Mouse (Mus musculus): Measurements from ENCODE around the gene Gm20388. TPM values are rescaled to one million over a fixed set of nuclear protein-coding genes. Genes with fewer than 3 reads are reported as not detected.

The Gm20388 gene
- polyA plus RNA-seq, 1 experiment from 2014 or later: 1.4 TPM

GRCm38 (mm10) chr8:120811953-120812352 is 901.3 kb downstream of the Gm20388 start:
- H3K4me1 ChIP-seq (ENCODE audit: control insufficient read depth, low read depth, low read length): no peaks in the 10 kb centered on the region; the same call in 1 of the 2 replicates
- H3K9me3 ChIP-seq (replicated peaks; ENCODE audit: control insufficient read depth, low read length): no peaks in the 10 kb centered on the region
- H3K4me3 ChIP-seq (ENCODE audit: low read depth, low read length): no peak overlapping the region
- H3K36me3 ChIP-seq (ENCODE audit: control insufficient read depth, insufficient read depth): no peaks in the 10 kb centered on the region
- WGBS (ENCODE audit: insufficient replicate concordance): 39% methylated on average over 2 of the region's 2 CpGs
- no peaks in the 10 kb centered on the region; the same call in 1 of the 2 replicates for H3K27me3 ChIP-seq (ENCODE audit: control insufficient read depth, insufficient read depth, low read depth, low read length)
- no peak overlapping the region for H3K4me2 ChIP-seq (ENCODE audit: low read depth, low read length)
- no peak for ATAC-seq (ENCODE audit: low read depth)
- H3K9ac ChIP-seq (ENCODE audit: low read depth, low read length): no peak overlapping the region
- no peak overlapping the region for H3K27ac ChIP-seq (ENCODE audit: low read length)

- Histone ChIP-seq H3K27ac (ENCODE audit: low read length) (no peak overlapping the region), H3K27me3 (ENCODE audit: control insufficient read depth, insufficient read depth, low read depth, low read length) (no peaks in the 10 kb centered on the region), H3K9me3 (replicated peaks; ENCODE audit: control insufficient read depth, low read length) (no peaks in the 10 kb centered on the region), H3K9ac (ENCODE audit: low read depth, low read length) (no peak overlapping the region), H3K4me1 (ENCODE audit: control insufficient read depth, low read depth, low read length) (no peaks in the 10 kb centered on the region), H3K36me3 (ENCODE audit: control insufficient read depth, insufficient read depth) (no peaks in the 10 kb centered on the region), H3K4me3 (ENCODE audit: low read depth, low read length) (no peak overlapping the region), H3K4me2 (ENCODE audit: low read depth, low read length) (no peak overlapping the region)
- 15% methylated on average over 2 of the region's 2 CpGs for WGBS (ENCODE audit: insufficient replicate concordance)
- no peak for ATAC-seq (ENCODE audit: low read depth)
Measured at GRCm38 (mm10) chr8:120813028-120813427, 902.4 kb downstream of the Gm20388 start.

GRCm38 (mm10) chr8:120813839-120814238 is 903.2 kb downstream of the Gm20388 start:
- Histone ChIP-seq H3K27me3 (ENCODE audit: control insufficient read depth, insufficient read depth, low read depth, low read length) (no peaks in the 10 kb centered on the region), H3K4me2 (ENCODE audit: low read depth, low read length) (no peak overlapping the region), H3K4me3 (ENCODE audit: low read depth, low read length) (no peak overlapping the region), H3K27ac (ENCODE audit: low read length) (no peak overlapping the region), H3K4me1 (ENCODE audit: control insufficient read depth, low read depth, low read length) (no peaks in the 10 kb centered on the region), H3K9me3 (replicated peaks; ENCODE audit: control insufficient read depth, low read length) (no peaks in the 10 kb centered on the region), H3K9ac (ENCODE audit: low read depth, low read length) (no peak overlapping the region), H3K36me3 (ENCODE audit: control insufficient read depth, insufficient read depth) (no peaks in the 10 kb centered on the region)
- ATAC-seq (ENCODE audit: low read depth): no peak
- WGBS (ENCODE audit: insufficient replicate concordance): 59% methylated on average over 7 of the region's 7 CpGs

GRCm38 (mm10) chr8:120816371-120816770 is 905.7 kb downstream of the Gm20388 start:
- no peak overlapping the region for H3K4me3 ChIP-seq (ENCODE audit: low read depth, low read length)
- H3K36me3 ChIP-seq (ENCODE audit: control insufficient read depth, insufficient read depth): no peaks in the 10 kb centered on the region
- no peaks in the 10 kb centered on the region; the same call in 1 of the 2 replicates for H3K4me1 ChIP-seq (ENCODE audit: control insufficient read depth, low read depth, low read length)
- no peaks in the 10 kb centered on the region for H3K27me3 ChIP-seq (ENCODE audit: control insufficient read depth, insufficient read depth, low read depth, low read length)
- no peaks in the 10 kb centered on the region; the same call in 1 of the 2 replicates for H3K9me3 ChIP-seq (replicated peaks; ENCODE audit: control insufficient read depth, low read length)
- H3K27ac ChIP-seq (ENCODE audit: low read length): no peak overlapping the region
- 40% methylated on average over 5 of the region's 5 CpGs for WGBS (ENCODE audit: insufficient replicate concordance)
- ATAC-seq (ENCODE audit: low read depth): no peak
- H3K4me2 ChIP-seq (ENCODE audit: low read depth, low read length): no peak overlapping the region
- H3K9ac ChIP-seq (ENCODE audit: low read depth, low read length): no peak overlapping the region

- peaks cover 3% of the 10 kb centered on the region for H3K9me3 ChIP-seq (replicated peaks; ENCODE audit: control insufficient read depth, low read length)
Measured at GRCm38 (mm10) chr8:120819906-120820305, 909.3 kb downstream of the Gm20388 start.

GRCm38 (mm10) chr8:120821399-120822170 is 910.9 kb downstream of the Gm20388 start:
- H3K4me2 ChIP-seq (ENCODE audit: low read depth, low read length): no peak overlapping the region
- ATAC-seq (ENCODE audit: low read depth): no peak
- WGBS (ENCODE audit: insufficient replicate concordance): 22% methylated on average over 9 of the region's 9 CpGs
- H3K4me1 ChIP-seq (ENCODE audit: control insufficient read depth, low read depth, low read length): no peaks in the 10 kb centered on the region; the same call in 1 of the 2 replicates
- peaks cover 3% of the 10 kb centered on the region for H3K9me3 ChIP-seq (replicated peaks; ENCODE audit: control insufficient read depth, low read length)
- no peaks in the 10 kb centered on the region for H3K27me3 ChIP-seq (ENCODE audit: control insufficient read depth, insufficient read depth, low read depth, low read length)
- H3K36me3 ChIP-seq (ENCODE audit: control insufficient read depth, insufficient read depth): no peaks in the 10 kb centered on the region
- H3K9ac ChIP-seq (ENCODE audit: low read depth, low read length): no peak overlapping the region
- no peak overlapping the region for H3K27ac ChIP-seq (ENCODE audit: low read length)
- H3K4me3 ChIP-seq (ENCODE audit: low read depth, low read length): no peak overlapping the region

More at GRCm38 (mm10) chr8:120819906-120820305, 909.3 kb downstream of the Gm20388 start:
- Histone ChIP-seq H3K27me3 (ENCODE audit: control insufficient read depth, insufficient read depth, low read depth, low read length) (no peaks in the 10 kb centered on the region), H3K36me3 (ENCODE audit: control insufficient read depth, insufficient read depth) (no peaks in the 10 kb centered on the region), H3K4me1 (ENCODE audit: control insufficient read depth, low read depth, low read length) (no peaks in the 10 kb centered on the region; the same call in 1 of the 2 replicates), H3K4me2 (ENCODE audit: low read depth, low read length) (no peak overlapping the region), H3K9ac (ENCODE audit: low read depth, low read length) (no peak overlapping the region), H3K4me3 (ENCODE audit: low read depth, low read length) (no peak overlapping the region), H3K27ac (ENCODE audit: low read length) (no peak overlapping the region)
- ATAC-seq (ENCODE audit: low read depth): no peak

- no peak overlapping the region for H3K27ac ChIP-seq (ENCODE audit: low read length)
- H3K4me2 ChIP-seq (ENCODE audit: low read depth, low read length): no peak overlapping the region
- H3K4me1 ChIP-seq (ENCODE audit: control insufficient read depth, low read depth, low read length): no peaks in the 10 kb centered on the region; the same call in 1 of the 2 replicates
- H3K9me3 ChIP-seq (replicated peaks; ENCODE audit: control insufficient read depth, low read length): peaks cover 3% of the 10 kb centered on the region
- no peaks in the 10 kb centered on the region for H3K36me3 ChIP-seq (ENCODE audit: control insufficient read depth, insufficient read depth)
- 67% methylated on average over 6 of the region's 6 CpGs for WGBS (ENCODE audit: insufficient replicate concordance)
- no peaks in the 10 kb centered on the region for H3K27me3 ChIP-seq (ENCODE audit: control insufficient read depth, insufficient read depth, low read depth, low read length)
- no peak for ATAC-seq (ENCODE audit: low read depth)
- no peak overlapping the region for H3K9ac ChIP-seq (ENCODE audit: low read depth, low read length)
- H3K4me3 ChIP-seq (ENCODE audit: low read depth, low read length): no peak overlapping the region
Measured at GRCm38 (mm10) chr8:120823331-120823730, 912.7 kb downstream of the Gm20388 start.

GRCm38 (mm10) chr8:120823887-120824286 is 913.2 kb downstream of the Gm20388 start:
- WGBS (ENCODE audit: insufficient replicate concordance): 56% methylated on average over 8 of the region's 8 CpGs
- H3K4me2 ChIP-seq (ENCODE audit: low read depth, low read length): no peak overlapping the region

GRCm38 (mm10) chr8:120824638-120825037 is 914.0 kb downstream of the Gm20388 start:
- H3K9me3 ChIP-seq (replicated peaks; ENCODE audit: control insufficient read depth, low read length): peaks cover 3% of the 10 kb centered on the region; the same call in 1 of the 2 replicates
- H3K4me3 ChIP-seq (ENCODE audit: low read depth, low read length): no peak overlapping the region
- no peak for ATAC-seq (ENCODE audit: low read depth)
- 25% methylated on average over 7 of the region's 7 CpGs for WGBS (ENCODE audit: insufficient replicate concordance)
- H3K36me3 ChIP-seq (ENCODE audit: control insufficient read depth, insufficient read depth): no peaks in the 10 kb centered on the region
- no peak overlapping the region for H3K9ac ChIP-seq (ENCODE audit: low read depth, low read length)
- H3K27me3 ChIP-seq (ENCODE audit: control insufficient read depth, insufficient read depth, low read depth, low read length): no peaks in the 10 kb centered on the region
- H3K27ac ChIP-seq (ENCODE audit: low read length): no peak overlapping the region
- H3K4me2 ChIP-seq (ENCODE audit: low read depth, low read length): no peak overlapping the region
- H3K4me1 ChIP-seq (ENCODE audit: control insufficient read depth, low read depth, low read length): no peaks in the 10 kb centered on the region; the same call in 1 of the 2 replicates

More at GRCm38 (mm10) chr8:120823887-120824286, 913.2 kb downstream of the Gm20388 start:
- Histone ChIP-seq H3K4me1 (ENCODE audit: control insufficient read depth, low read depth, low read length) (no peaks in the 10 kb centered on the region; the same call in 1 of the 2 replicates), H3K27me3 (ENCODE audit: control insufficient read depth, insufficient read depth, low read depth, low read length) (no peaks in the 10 kb centered on the region), H3K4me3 (ENCODE audit: low read depth, low read length) (no peak overlapping the region), H3K27ac (ENCODE audit: low read length) (no peak overlapping the region), H3K9me3 (replicated peaks; ENCODE audit: control insufficient read depth, low read length) (peaks cover 3% of the 10 kb centered on the region), H3K9ac (ENCODE audit: low read depth, low read length) (no peak overlapping the region), H3K36me3 (ENCODE audit: control insufficient read depth, insufficient read depth) (no peaks in the 10 kb centered on the region)
- no peak for ATAC-seq (ENCODE audit: low read depth)

Measured in liver, embryonic 16.5 days (tissue).